Mouse (Mus musculus): Measurements from ENCODE around the gene Lpin3. TPM values are rescaled to one million over a fixed set of nuclear protein-coding genes. Genes with fewer than 3 reads are reported as not detected.

The Lpin3 gene
- total and polyA plus RNA-seq, 3 experiments = 1.1 TPM; not detected in 2

DNA sequence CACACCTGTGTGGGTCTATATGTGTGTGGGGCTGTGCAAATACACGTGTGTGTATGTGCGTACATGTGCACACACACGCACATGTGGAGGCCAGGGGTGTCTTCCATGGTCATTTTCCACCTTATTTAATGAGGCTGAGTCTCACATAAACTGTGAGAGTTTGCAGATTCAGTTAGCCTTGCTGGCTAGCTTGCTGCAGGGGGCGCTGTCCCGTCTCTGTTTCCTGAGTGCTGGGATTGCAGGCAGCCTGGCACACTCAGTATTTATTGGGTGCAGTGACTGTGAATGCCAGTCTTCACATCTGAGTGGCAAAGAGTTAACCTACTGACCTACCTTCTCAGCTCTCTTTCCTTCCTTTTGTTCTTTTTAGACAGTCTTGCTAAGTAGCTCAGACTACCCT is 53.4 kb downstream of the Lpin3 start:
- DNase-seq (ENCODE audit: extremely low read depth) = no peak
- H3K4me3 ChIP-seq (replicated peaks in 1 of 3; ENCODE audit: low read depth in 2 of 3, low read length in 2 of 3, poor library complexity in 1 of 3) = no peak overlapping the region
- no peaks in the 10 kb centered on the region for H3K4me1 ChIP-seq (ENCODE audit: control insufficient read depth in 1 of 2, insufficient read depth in 2 of 2)
- dilution Hi-C loops (cut with MboI; ENCODE audit: extremely low pct_ligation_motif_present, extremely low pct_unique_long_range_greater_than_20kb, low sequenced_read_pairs) (no loop called here), in situ Hi-C loops (cut with MboI; ENCODE audit: low pct_ligation_motif_present, low pct_unique_long_range_greater_than_20kb, low sequenced_read_pairs) (no loop called here)
- no peak overlapping the region for H3K9ac ChIP-seq (ENCODE audit: insufficient read depth, low read depth)
- H3K9me3 ChIP-seq (replicated peaks; ENCODE audit: low read length) = no peaks in the 10 kb centered on the region
- H3K36me3 ChIP-seq (replicated peaks in 1 of 2; ENCODE audit: control insufficient read depth in 1 of 2, insufficient read depth in 1 of 2, low read length in 1 of 2) = no peaks in the 10 kb centered on the region
- H3K79me2 ChIP-seq (replicated peaks; ENCODE audit: control insufficient read depth, extremely low read depth, insufficient read depth, poor library complexity, severe bottlenecking) = no peaks in the 10 kb centered on the region
- no peak overlapping the region for H3K27ac ChIP-seq (ENCODE audit: insufficient read depth, low read depth)
- peaks cover 6% of the 10 kb centered on the region for H3K27me3 ChIP-seq (replicated peaks)
- no peak overlapping the region for H3K4me2 ChIP-seq (ENCODE audit: insufficient read depth, low read depth, poor library complexity, severe bottlenecking)
- TF ChIP-seq CTCF (conservative IDR thresholded peaks at IDR 0.05 in 1 of 2, IDR thresholded peaks at IDR 0.05 in 1 of 2; ENCODE audit: low read depth in 2 of 2, low read length in 2 of 2) = peak in 1 of 2 experiments; percentile 20; a peak in 1 of 4 replicates
- no peak for TF ChIP-seq KAT2A (IDR thresholded peaks at IDR 0.05; ENCODE audit: insufficient replicate concordance, low read length)

- dilution Hi-C loops (cut with MboI; ENCODE audit: extremely low pct_ligation_motif_present, extremely low pct_unique_long_range_greater_than_20kb, low sequenced_read_pairs) (no loop called here), in situ Hi-C loops (cut with MboI; ENCODE audit: low pct_ligation_motif_present, low pct_unique_long_range_greater_than_20kb, low sequenced_read_pairs) (no loop called here)
- TF ChIP-seq ZKSCAN1 (IDR thresholded peaks at IDR 0.05; ENCODE audit: borderline replicate concordance, low read depth, low read length) (no peak), ZC3H11A (IDR thresholded peaks at IDR 0.05; ENCODE audit: low read depth, low read length) (no peak), MAZ (IDR thresholded peaks at IDR 0.05; ENCODE audit: low read depth, low read length) (no peak), KAT2A (IDR thresholded peaks at IDR 0.05; ENCODE audit: insufficient replicate concordance, low read length) (no peak), PAX5 (IDR thresholded peaks at IDR 0.05; ENCODE audit: low read length) (no peak), POLR2A (IDR thresholded peaks at IDR 0.05; ENCODE audit: low read depth, low read length) (no peak), EP300 (IDR thresholded peaks at IDR 0.05; ENCODE audit: low read length) (no peak), TBP (conservative IDR thresholded peaks at IDR 0.05; ENCODE audit: low read depth, low read length) (no peak), MAX (IDR thresholded peaks at IDR 0.05; ENCODE audit: low read length) (no peak), RAD21 (IDR thresholded peaks at IDR 0.05; ENCODE audit: low read depth, low read length) (no peak), MAFK (IDR thresholded peaks at IDR 0.05; ENCODE audit: insufficient replicate concordance, low read length) (no peak), MXI1 (IDR thresholded peaks at IDR 0.05; ENCODE audit: low read depth, low read length) (no peak), NELFE (IDR thresholded peaks at IDR 0.05; ENCODE audit: low read depth, low read length) (no peak), CHD1 (IDR thresholded peaks at IDR 0.05; ENCODE audit: low read depth, low read length) (no peak), IRF4 (IDR thresholded peaks at IDR 0.05; ENCODE audit: low read depth, low read length) (no peak), UBTF (IDR thresholded peaks at IDR 0.05; ENCODE audit: low read depth, low read length) (no peak)
Observed at GRCm38 (mm10) chr2:160934451-160934850, 54.0 kb downstream of the Lpin3 start.

More at GRCm38 (mm10) chr2:160934451-160934850, 54.0 kb downstream of the Lpin3 start:
- no peaks in the 10 kb centered on the region for H3K9me3 ChIP-seq (replicated peaks; ENCODE audit: low read length)
- H3K27ac ChIP-seq (ENCODE audit: insufficient read depth, low read depth) = no peak overlapping the region
- H3K36me3 ChIP-seq (replicated peaks in 1 of 2; ENCODE audit: control insufficient read depth in 1 of 2, insufficient read depth in 1 of 2, low read length in 1 of 2) = no peaks in the 10 kb centered on the region
- H3K27me3 ChIP-seq (replicated peaks) = peaks cover 6% of the 10 kb centered on the region
- no peak overlapping the region for H3K4me2 ChIP-seq (ENCODE audit: insufficient read depth, low read depth, poor library complexity, severe bottlenecking)
- H3K4me3 ChIP-seq (replicated peaks in 1 of 3; ENCODE audit: low read depth in 2 of 3, low read length in 2 of 3, poor library complexity in 1 of 3) = no peak overlapping the region
- DNase-seq (ENCODE audit: extremely low read depth) = no peak
- H3K4me1 ChIP-seq (ENCODE audit: control insufficient read depth in 1 of 2, insufficient read depth in 2 of 2) = no peaks in the 10 kb centered on the region
- no peaks in the 10 kb centered on the region for H3K79me2 ChIP-seq (replicated peaks; ENCODE audit: control insufficient read depth, extremely low read depth, insufficient read depth, poor library complexity, severe bottlenecking)
- H3K9ac ChIP-seq (ENCODE audit: insufficient read depth, low read depth) = no peak overlapping the region

Data from CH12.LX (cell line).